Mouse (Mus musculus): ENCODE measurements around the gene Pigk. TPM values are rescaled to one million over a fixed set of nuclear protein-coding genes. Genes with fewer than 3 reads are reported as not detected.

Gene Pigk
- polyA plus RNA-seq, 1 experiment from 2014 or later = 31.9 TPM

Other genes with a start within 250 kb of the Pigk start
- 0.41 and 0.44 TPM in 2 replicates for gene Ak5, start 45.7 kb upstream of the Pigk start, polyA plus RNA-seq (2016; fragmentation: Nextera tagmentation; extraction: Ambion mirVana)